Mouse (Mus musculus): Measurements from ENCODE around the gene Zfp513. TPM values are rescaled to one million over a fixed set of nuclear protein-coding genes. Genes with fewer than 3 reads are reported as not detected.

Gene Zfp513
- 15.1 and 15.4 TPM in 2 replicates for polyA plus RNA-seq (2015; fragmentation: Nextera tagmentation; extraction: Ambion mirVana)

DNA sequence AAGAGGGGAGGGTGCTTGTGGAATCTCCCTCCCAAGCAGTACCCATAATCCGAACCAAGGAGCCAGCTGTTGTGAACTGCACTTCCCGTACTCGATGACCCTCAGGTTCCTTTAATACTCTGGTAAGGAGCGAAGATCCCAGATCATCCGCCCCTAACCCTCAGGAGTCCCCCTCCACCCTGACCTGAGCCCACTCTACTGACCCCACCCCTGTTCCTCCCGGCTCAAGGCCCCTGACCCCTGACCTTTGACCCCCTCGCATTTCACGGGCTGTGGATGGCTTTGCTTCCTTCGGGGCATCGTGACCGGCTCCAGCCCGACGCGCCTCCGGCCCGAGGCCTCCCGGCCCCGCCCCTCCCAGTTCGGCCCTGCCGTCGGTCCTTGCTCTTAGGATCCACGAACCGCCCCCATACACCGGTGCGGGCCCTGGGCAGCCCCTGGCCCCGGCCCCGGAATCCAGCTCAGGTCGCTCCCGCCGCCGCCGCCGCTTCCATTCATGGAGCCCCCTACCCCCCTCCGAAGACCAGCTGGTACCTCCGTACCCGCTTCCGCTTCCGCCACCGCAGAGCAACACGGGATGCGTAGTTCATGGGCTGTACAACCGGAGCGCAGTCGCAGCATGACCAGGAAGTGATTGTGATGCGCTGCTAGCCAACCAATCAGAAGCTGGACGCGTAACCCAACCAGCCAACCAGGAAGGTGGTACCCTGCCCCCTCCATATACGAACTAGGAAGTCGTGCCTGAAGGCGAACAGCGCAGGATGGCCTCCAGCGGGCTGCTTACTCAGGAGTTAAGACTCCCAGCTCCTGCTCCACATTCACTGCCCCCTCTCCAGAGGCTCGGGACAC lies at the start of gene Zfp513:
Gene Zfp513 (minus strand): TSS at position 562 of the 849 bp plus-strand sequence.

DNA sequence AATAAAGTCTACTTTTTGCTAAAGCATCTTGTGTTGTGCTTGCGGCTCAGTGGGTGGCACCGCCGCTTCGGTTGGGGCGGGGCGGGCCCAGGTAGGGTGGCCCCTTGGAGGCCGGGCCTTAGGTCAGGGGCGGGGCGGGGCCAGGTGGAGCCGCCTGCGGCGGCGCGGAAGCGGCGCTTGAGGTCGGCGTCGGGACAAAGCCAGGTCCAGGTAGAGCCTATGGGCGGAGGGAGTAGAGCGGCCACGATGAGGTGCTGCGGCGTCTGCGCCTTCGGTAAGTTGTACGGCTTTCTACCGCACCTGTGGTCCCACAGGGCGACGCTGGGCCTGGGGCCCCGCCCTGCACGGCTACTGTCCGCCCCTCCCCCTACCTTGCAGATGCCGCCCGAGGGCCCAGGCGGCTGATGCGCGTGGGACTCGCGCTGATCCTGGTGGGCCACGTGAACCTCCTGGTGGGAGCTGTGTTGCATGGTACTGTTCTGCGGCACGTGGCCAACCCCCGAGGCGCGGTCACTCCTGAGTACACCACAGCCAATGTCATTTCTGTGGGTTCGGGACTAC lies 49.5 kb upstream of the Zfp513 start, which contains the start of gene Krtcap3:
Gene Krtcap3 (plus strand): TSS at position 151 of the 561 bp plus-strand sequence.

DNA sequence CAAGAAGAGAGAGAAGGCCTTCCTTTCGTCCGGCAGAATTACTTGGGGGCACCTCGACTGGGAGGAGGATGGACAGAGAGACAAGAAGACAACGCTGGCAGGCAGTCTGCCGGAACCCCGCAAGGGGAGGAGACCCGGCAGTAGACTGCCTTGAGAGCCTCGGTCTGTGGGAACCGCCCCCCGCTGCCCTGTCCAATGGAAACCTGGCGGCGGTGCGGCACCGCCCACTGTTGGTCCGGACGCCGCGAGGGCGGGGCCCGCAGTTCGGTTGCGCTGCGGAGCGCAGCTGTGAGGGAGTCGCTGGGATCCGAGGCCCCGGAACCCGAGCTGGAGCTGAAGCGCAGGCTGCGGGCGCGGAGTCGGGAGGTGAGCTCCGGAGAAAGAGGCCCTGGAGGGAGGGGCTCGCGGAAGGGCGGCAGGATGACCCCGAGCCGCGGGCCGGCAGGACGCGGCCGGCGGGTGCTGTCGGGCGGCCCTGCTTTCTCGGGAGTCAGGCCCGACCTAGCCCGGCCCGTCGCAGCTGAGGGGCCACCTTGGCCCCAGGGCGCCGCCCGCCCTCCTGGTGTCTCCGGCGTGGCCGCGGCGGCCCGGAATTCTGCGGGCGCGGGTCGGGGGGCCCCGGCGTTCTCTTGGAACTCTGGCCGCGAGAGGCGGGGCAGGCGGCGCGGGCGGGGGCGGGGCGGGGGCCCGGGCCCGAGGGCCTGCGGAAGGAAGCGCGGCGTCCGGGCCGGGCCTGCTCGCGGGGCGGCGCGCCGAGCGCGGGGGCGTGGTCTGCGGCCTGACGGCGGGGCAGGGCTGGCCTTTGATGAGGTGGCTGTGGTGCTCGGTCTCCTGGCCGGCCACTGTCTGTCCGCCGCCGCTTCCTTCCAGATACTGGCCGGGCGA lies 38.8 kb upstream of the Zfp513 start, which contains the start of the genes Nrbp1 and Gm9970:
Gene Nrbp1 (plus strand): TSS at position 228 of the 885 bp plus-strand sequence.
Gene Gm9970 (minus strand): TSS at position 596 of the 885 bp plus-strand sequence.

DNA sequence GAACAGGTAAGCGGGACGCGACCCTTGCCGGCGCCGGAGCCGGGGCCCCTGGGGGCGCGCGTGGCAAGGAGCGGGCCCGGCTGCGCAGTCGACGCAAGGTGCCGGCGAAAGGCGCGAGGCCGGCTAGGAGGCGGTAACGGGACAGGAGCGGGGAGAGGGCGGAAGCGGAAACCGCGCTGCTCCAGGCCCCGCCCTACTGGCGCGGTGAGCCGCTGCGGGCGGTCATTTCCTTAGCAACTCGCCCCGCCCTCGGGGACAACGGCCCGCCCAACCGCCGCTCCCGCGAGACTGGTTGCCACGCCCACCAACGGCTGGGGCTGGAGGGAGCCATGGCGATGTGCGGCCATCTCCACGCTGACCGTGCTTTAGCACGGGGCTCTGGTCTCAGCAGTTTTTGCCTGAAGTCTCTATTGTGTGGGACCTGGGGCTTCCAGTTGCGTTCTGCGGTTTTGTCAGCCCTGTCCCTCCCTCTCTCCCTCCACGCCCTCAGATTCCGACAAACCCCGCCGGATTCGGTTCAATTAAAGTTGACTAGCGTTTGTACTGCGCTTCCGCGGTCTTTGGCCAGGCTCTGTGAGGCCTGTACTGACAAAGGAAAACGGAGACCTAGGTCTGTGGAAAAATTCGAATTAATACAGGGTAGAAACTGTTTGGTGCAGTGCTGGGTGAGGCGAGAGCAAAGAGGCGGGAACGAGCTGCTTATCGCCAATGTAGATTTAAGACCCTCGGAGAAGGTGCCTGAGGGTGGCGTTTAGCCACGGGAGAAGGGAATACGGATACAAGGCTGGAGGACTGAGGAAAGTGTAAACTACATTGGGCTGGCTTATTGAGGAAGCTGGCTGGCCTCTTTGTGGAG lies 18.6 kb upstream of the Zfp513 start, which contains the start of gene Ppm1g:
Gene Ppm1g (minus strand): TSS at position 240 of the 856 bp plus-strand sequence.

DNA sequence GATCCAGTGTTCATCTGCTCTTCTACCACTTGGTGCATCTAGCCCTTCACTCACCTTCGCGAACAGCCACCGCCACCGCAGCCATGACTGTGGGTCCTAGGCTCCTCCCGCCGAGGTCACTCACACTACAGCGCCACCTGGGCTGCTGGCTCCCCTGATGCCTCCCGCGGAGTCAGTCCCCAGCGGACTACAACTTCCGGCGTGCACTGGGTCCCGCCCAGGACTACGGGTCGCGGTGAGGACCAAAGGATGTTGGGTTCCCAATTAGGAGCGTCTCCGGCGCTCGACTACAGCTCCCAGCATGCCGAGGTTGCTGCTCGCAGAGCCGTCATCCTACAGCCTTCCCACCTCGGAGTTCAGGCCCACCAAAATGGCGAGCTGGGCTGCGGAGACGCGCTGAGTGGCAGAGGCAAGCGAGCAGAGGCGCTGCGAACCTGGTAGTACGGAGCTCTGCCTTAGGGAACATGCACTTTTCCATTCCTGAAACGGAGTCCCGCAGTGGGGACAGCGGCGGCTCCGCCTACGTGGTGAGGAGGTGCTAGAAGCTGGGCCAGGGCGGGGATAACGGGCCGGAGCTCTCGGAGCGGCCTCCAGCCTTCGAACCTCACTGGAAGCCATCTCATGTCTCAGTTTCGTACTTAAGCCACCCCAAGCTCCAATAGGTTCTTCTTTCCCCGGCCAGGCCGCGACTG lies 9.0 kb downstream of the Zfp513 start, which contains the start of the genes Snx17 and Eif2b4:
Gene Snx17 (plus strand): TSS at position 289 of the 692 bp plus-strand sequence.
Gene Eif2b4 (minus strand): TSS at position 492 of the 692 bp plus-strand sequence.

DNA sequence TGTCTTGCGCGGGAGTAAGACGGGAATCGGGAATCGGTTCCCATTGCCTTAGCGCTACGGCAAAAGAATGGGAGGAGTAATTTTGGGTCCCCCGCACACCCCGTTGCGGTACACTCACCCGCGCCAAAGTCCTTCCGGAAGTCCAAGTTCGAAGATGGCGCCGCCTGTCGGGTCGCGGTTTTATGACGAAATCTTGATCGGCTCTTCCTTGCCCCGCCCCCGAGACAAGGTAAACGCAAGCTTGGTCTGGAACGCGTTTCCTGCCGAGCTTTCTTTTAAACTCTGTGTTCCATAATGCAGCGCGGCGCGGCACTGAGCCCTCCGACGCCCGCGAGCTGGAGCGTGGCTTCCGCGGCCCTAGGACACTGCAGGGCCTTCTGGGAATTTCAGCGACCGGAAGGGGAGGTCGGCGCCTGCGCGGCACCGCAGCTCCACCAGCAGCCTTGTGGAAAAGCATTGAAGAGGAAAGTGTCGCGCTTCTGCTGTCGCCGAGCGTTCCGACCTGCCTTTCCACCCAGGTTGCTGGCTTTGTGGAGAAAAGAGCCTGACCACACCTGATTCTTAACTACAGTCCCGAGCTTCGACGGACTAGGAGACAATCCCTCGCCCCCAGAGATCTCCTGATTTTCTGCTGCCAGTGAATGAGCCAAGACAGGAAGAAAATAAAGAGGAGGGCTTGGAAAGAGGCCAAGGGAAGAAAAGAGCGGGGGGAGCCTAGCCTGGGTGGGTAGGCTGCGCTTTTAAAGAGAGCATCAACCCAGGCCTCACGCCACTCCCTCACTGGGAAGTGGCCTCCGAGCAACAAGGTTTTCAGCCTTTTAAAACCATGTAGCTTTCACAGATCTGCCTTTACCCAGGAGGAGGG lies 22.1 kb downstream of the Zfp513 start, which contains the start of the genes Gm29609 and Gtf3c2:
Gene Gm29609 (minus strand): TSS at position 146 of the 865 bp plus-strand sequence.
Gene Gtf3c2 (minus strand): TSS at position 379 of the 865 bp plus-strand sequence.

DNA sequence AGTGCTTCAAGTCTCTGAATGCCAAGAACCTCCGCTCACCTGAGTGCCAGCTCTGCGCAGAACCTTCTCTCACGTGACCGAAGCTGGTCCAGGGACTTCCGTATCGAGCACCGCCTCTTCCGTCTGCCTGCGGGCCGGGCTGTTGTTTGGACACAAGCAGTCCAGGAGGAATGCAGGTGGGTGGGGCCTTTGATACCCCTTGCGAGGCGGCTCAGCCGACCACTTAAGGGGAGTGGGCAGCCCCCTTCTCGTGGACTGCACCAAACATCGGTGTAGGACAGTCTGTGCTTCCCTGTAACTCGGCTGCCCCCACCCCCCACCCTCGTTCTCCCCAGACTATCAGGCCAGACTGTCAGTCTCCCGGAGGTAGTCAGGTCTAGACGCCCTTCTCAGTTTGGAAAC lies 48.0 kb downstream of the Zfp513 start, which contains the start of gene Mpv17:
Gene Mpv17 (minus strand): TSS at position 100 of the 402 bp plus-strand sequence.

Other genes with a start within 250 kb of the Zfp513 start
- 104 and 109 TPM in 2 replicates for gene Preb, start 241.9 kb downstream of the Zfp513 start, polyA plus RNA-seq (2015; fragmentation: Nextera tagmentation; extraction: Ambion mirVana)
- 0.05 and 0.10 TPM in 2 replicates for gene Tcf23, start 233.6 kb downstream of the Zfp513 start, polyA plus RNA-seq (2015; fragmentation: Nextera tagmentation; extraction: Ambion mirVana)
- gene Atraid, start 154.0 kb downstream of the Zfp513 start, polyA plus RNA-seq (2015; fragmentation: Nextera tagmentation; extraction: Ambion mirVana): 231 and 250 TPM in 2 replicates
- 18.0 and 20.8 TPM in 2 replicates for gene Slc5a6, start 153.4 kb downstream of the Zfp513 start, polyA plus RNA-seq (2015; fragmentation: Nextera tagmentation; extraction: Ambion mirVana)
- gene Cad, start 147.5 kb downstream of the Zfp513 start, polyA plus RNA-seq (2015; fragmentation: Nextera tagmentation; extraction: Ambion mirVana): 6.8 and 8.6 TPM in 2 replicates
- not detected in 2 replicates for gene Dnajc5g, start 96.0 kb downstream of the Zfp513 start, polyA plus RNA-seq (2015; fragmentation: Nextera tagmentation; extraction: Ambion mirVana)
- 55.6 and 64.5 TPM in 2 replicates for gene Slc30a3, start 94.1 kb downstream of the Zfp513 start, polyA plus RNA-seq (2015; fragmentation: Nextera tagmentation; extraction: Ambion mirVana)
- 0.15 and 0.41 TPM in 2 replicates for gene Trim54, start 85.6 kb downstream of the Zfp513 start, polyA plus RNA-seq (2015; fragmentation: Nextera tagmentation; extraction: Ambion mirVana)
- gene Ucn, start 63.5 kb downstream of the Zfp513 start, polyA plus RNA-seq (2015; fragmentation: Nextera tagmentation; extraction: Ambion mirVana): 3.7 and 4.7 TPM in 2 replicates
- gene Mpv17, start 48.1 kb downstream of the Zfp513 start, polyA plus RNA-seq (2015; fragmentation: Nextera tagmentation; extraction: Ambion mirVana): 53.5 and 60.8 TPM in 2 replicates
- gene Gm29609, start 22.4 kb downstream of the Zfp513 start, polyA plus RNA-seq (2015; fragmentation: Nextera tagmentation; extraction: Ambion mirVana): 1.1 and 2.2 TPM in 2 replicates
- gene Gtf3c2, start 22.2 kb downstream of the Zfp513 start, polyA plus RNA-seq (2015; fragmentation: Nextera tagmentation; extraction: Ambion mirVana): 34.0 and 42.3 TPM in 2 replicates
- 101 and 105 TPM in 2 replicates for gene Snx17, start 9.1 kb downstream of the Zfp513 start, polyA plus RNA-seq (2015; fragmentation: Nextera tagmentation; extraction: Ambion mirVana)
- 74.3 and 83.1 TPM in 2 replicates for gene Eif2b4, start 8.9 kb downstream of the Zfp513 start, polyA plus RNA-seq (2015; fragmentation: Nextera tagmentation; extraction: Ambion mirVana)
- 138 and 151 TPM in 2 replicates for gene Ppm1g, start 18.4 kb upstream of the Zfp513 start, polyA plus RNA-seq (2015; fragmentation: Nextera tagmentation; extraction: Ambion mirVana)
- 131 and 147 TPM in 2 replicates for gene Nrbp1, start 38.6 kb upstream of the Zfp513 start, polyA plus RNA-seq (2015; fragmentation: Nextera tagmentation; extraction: Ambion mirVana)
- gene Gm9970, start 38.9 kb upstream of the Zfp513 start, polyA plus RNA-seq (2015; fragmentation: Nextera tagmentation; extraction: Ambion mirVana): 0.93 and 1.6 TPM in 2 replicates
- gene Krtcap3, start 49.4 kb upstream of the Zfp513 start, polyA plus RNA-seq (2015; fragmentation: Nextera tagmentation; extraction: Ambion mirVana): 4.7 and 5.5 TPM in 2 replicates
- gene Ift172, start 88.8 kb upstream of the Zfp513 start, polyA plus RNA-seq (2015; fragmentation: Nextera tagmentation; extraction: Ambion mirVana): 21.7 and 24.5 TPM in 2 replicates
- gene Fndc4, start 93.8 kb upstream of the Zfp513 start, polyA plus RNA-seq (2015; fragmentation: Nextera tagmentation; extraction: Ambion mirVana): 165 and 168 TPM in 2 replicates
- gene Gckr, start 95.1 kb upstream of the Zfp513 start, polyA plus RNA-seq (2015; fragmentation: Nextera tagmentation; extraction: Ambion mirVana): 0.32 and 0.43 TPM in 2 replicates

Measured in neural tube, postnatal 0 days (tissue).